ENCODE assay signal across 8 mouse cellular contexts in genomic region chr1:191326233-191326882, GRCm38 (mm10). TPM values are rescaled to one million over a fixed set of nuclear protein-coding genes. Genes with fewer than 3 reads are reported as not detected.
DNase-seq lines count a peak whose midpoint lies in the region; ATAC-seq and TF ChIP-seq lines count a peak whose summit lies in the region.

No protein-coding gene starts in this region.

- H3K4me2 ChIP-seq in kidney, embryonic 14.5 days (replicated peaks; ENCODE audit: low read depth, low read length), result peak overlapping the region; percentile 63

- peak; percentile 73 for ATAC-seq in kidney, embryonic 14.5 days (ENCODE audit: low FRiP score, low TSS enrichment)

- no peaks in the 10 kb centered on the region for H3K79me3 ChIP-seq in C2C12 (ENCODE audit: low read depth)

- no peak for TF ChIP-seq EP300 in ES-Bruce4 (IDR thresholded peaks at IDR 0.05; ENCODE audit: insufficient read depth, low read depth, low read length)

- no peaks in the 10 kb centered on the region for H3K9me3 ChIP-seq in ES-Bruce4 (replicated peaks; ENCODE audit: control insufficient read depth, insufficient read depth, low read length, poor library complexity, severe bottlenecking)
- H3K9me3 ChIP-seq in kidney, embryonic 14.5 days (ENCODE audit: control insufficient read depth, low read length), result no peaks in the 10 kb centered on the region

- H3K79me2 ChIP-seq in C2C12 (ENCODE audit: control insufficient read depth, insufficient read depth), result peaks cover 16% of the 10 kb centered on the region

- H3ac ChIP-seq in C2C12 (ENCODE audit: control insufficient read depth, insufficient read length, low read depth), result peak overlapping the region; percentile 70

- WGBS in cerebellum, adult 2 months, result under 1% methylated on average over 35 of the region's 35 CpGs
- WGBS in kidney, embryonic 14.5 days, result under 1% methylated on average over 35 of the region's 35 CpGs

- peak overlapping the region; percentile 63 for H3K4me3 ChIP-seq in C2C12 (ENCODE audit: insufficient read depth, poor library complexity, severe bottlenecking)
- H3K4me3 ChIP-seq in ES-Bruce4 (ENCODE audit: low read depth, low read length), result peak overlapping the region; percentile 76
- peak overlapping the region; percentile 95 for H3K4me3 ChIP-seq in cerebellum, adult 2 months (replicated peaks; ENCODE audit: insufficient read depth, low read depth, low read length)
- peak overlapping the region; percentile 73 for H3K4me3 ChIP-seq in kidney, embryonic 14.5 days (ENCODE audit: low read length)

- H3K27me3 ChIP-seq in C2C12 (ENCODE audit: control insufficient read depth, insufficient read depth, insufficient read length), result no peaks in the 10 kb centered on the region
- H3K27me3 ChIP-seq in ES-Bruce4 (ENCODE audit: control insufficient read depth, insufficient read depth, low read length, poor library complexity, severe bottlenecking), result no peaks in the 10 kb centered on the region
- no peaks in the 10 kb centered on the region for H3K27me3 ChIP-seq in cerebellum, adult 2 months (ENCODE audit: control insufficient read depth, insufficient read depth, low read length)
- no peaks in the 10 kb centered on the region for H3K27me3 ChIP-seq in kidney, embryonic 14.5 days (ENCODE audit: control insufficient read depth, insufficient read depth, low read length)

- H3K36me3 ChIP-seq in C2C12 (ENCODE audit: control insufficient read depth, insufficient read depth) (no peaks in the 10 kb centered on the region), ES-Bruce4 (ENCODE audit: control insufficient read depth, insufficient read depth, low read length, poor library complexity, severe bottlenecking) (no peaks in the 10 kb centered on the region)
- H3K36me3 ChIP-seq in kidney, embryonic 14.5 days (ENCODE audit: control insufficient read depth, insufficient read depth, low read length), result no peaks in the 10 kb centered on the region; the same call in 1 of the 2 replicates

- TF ChIP-seq CTCF in C2C12 (IDR thresholded peaks at IDR 0.05; ENCODE audit: control insufficient read depth, insufficient read depth, insufficient read length) (no peak), ES-Bruce4 (IDR thresholded peaks at IDR 0.05; ENCODE audit: low read depth, low read length) (no peak)
- no peak for TF ChIP-seq CTCF in cerebellum, adult 2 months (IDR thresholded peaks at IDR 0.05; ENCODE audit: borderline replicate concordance, insufficient read depth, low read depth, low read length)

- no peak overlapping the region for H3K27ac ChIP-seq in ES-Bruce4 (ENCODE audit: insufficient read depth, low read length)
- peak overlapping the region; percentile 77 for H3K27ac ChIP-seq in cerebellum, adult 2 months (ENCODE audit: insufficient read depth, low read length)
- no peak overlapping the region for H3K27ac ChIP-seq in kidney, embryonic 14.5 days (ENCODE audit: low read depth, low read length)

- DNase-seq in cerebellum, adult 2 months, result peak in 1 of 2 experiments; percentile 56
- DNase-seq in forelimb bud, embryonic 11.5 days (ENCODE audit: low read depth, low spot score), result peak; percentile 37
- peak; percentile 64 to 70 for DNase-seq in lung, postnatal 4 days
- peak; percentile 70 to 76 for DNase-seq in spleen, adult 18-20 months
- DNase-seq in layer of hippocampus, adult 11-12 months (ENCODE audit: low spot score), result no peak

- TF ChIP-seq POLR2A in ES-Bruce4 (IDR thresholded peaks at IDR 0.05; ENCODE audit: insufficient read depth, low read length), result no peak
- no peak for TF ChIP-seq POLR2A in cerebellum, adult 2 months (IDR thresholded peaks at IDR 0.05; ENCODE audit: borderline replicate concordance, insufficient read depth, low read length)

- H3K4me1 ChIP-seq in ES-Bruce4 (ENCODE audit: control insufficient read depth, insufficient read depth, low read length), result no peaks in the 10 kb centered on the region
- H3K4me1 ChIP-seq in cerebellum, adult 2 months (ENCODE audit: control insufficient read depth, insufficient read depth, low read length), result peaks cover 9% of the 10 kb centered on the region; the same call in 1 of the 2 replicates
- H3K4me1 ChIP-seq in kidney, embryonic 14.5 days (ENCODE audit: control insufficient read depth, insufficient read depth, low read length), result peaks cover 9% of the 10 kb centered on the region; the same call in 1 of the 2 replicates

- peak overlapping the region; percentile 64 for H3K9ac ChIP-seq in ES-Bruce4 (ENCODE audit: low read depth, poor library complexity, severe bottlenecking)
- H3K9ac ChIP-seq in kidney, embryonic 14.5 days (ENCODE audit: low read depth, low read length), result peak overlapping the region; percentile 79

TF ChIP-seq in C2C12, 6 proteins besides CTCF, POLR2A, EP300 and RAD21:
- TF ChIP-seq CEBPB (IDR thresholded peaks at IDR 0.05; ENCODE audit: low read depth) (no peak), FOSL1 (IDR thresholded peaks at IDR 0.05; ENCODE audit: insufficient read depth, low read length, poor library complexity, severe bottlenecking) (no peak), MAX (IDR thresholded peaks at IDR 0.05) (no peak), MYOG (IDR thresholded peaks at IDR 0.05; ENCODE audit: control insufficient read depth, extremely low read depth, insufficient read length) (no peak), USF1 (IDR thresholded peaks at IDR 0.05; ENCODE audit: low read depth) (no peak), MYOD1 (IDR thresholded peaks at IDR 0.05; ENCODE audit: control insufficient read depth, insufficient read length, low read depth) (no peak)

RNA-seq across cellular contexts. Expression of gene Tmem206, which starts 0.6 kb away (rescaled TPM):
- polyA plus RNA-seq in C2C12 (2012; fragmentation: generic; extraction: Trizol) (9.8 TPM), ES-Bruce4 (2011; ENCODE audit: insufficient read depth, insufficient read length, low read depth, missing spikeins) (7.9 and 10.1 TPM in 2 replicates)
- polyA plus RNA-seq in cerebellum, adult 2 months (2012; rRNA removed), result 11.5 and 13.4 TPM in 2 replicates
- 17.6 and 25.9 TPM in 2 replicates for polyA plus RNA-seq in kidney, embryonic 14.5 days (2014; fragmentation: Nextera tagmentation; extraction: Ambion mirVana)

RNA-seq across cellular contexts. Expression of gene Nenf, which starts 8.4 kb away (rescaled TPM):
- polyA plus RNA-seq in C2C12 (2012; fragmentation: generic; extraction: Trizol), result 98.5 TPM
- polyA plus RNA-seq in ES-Bruce4 (2011; ENCODE audit: insufficient read depth, insufficient read length, low read depth, missing spikeins), result 19.9 and 20.2 TPM in 2 replicates
- 150 and 156 TPM in 2 replicates for polyA plus RNA-seq in cerebellum, adult 2 months (2012; rRNA removed)
- 97.0 and 115 TPM in 2 replicates for polyA plus RNA-seq in kidney, embryonic 14.5 days (2014; fragmentation: Nextera tagmentation; extraction: Ambion mirVana)
